Mouse (Mus musculus) embryo, embryonic 11.5 days (tissue): Measurements from ENCODE around the gene Stk32b.

Experiments
- DNase-seq: peaks from one replicate; pipeline ENCODE4 v3.0.0-alpha.2; 2012; ENCODE audit warnings: low read depth, low spot score

Gene Stk32b

GRCm38 (mm10) chr5:37664962-37665361 is 52.0 kb downstream of the Stk32b start:
- DNase-seq, result no peak

- DNase-seq, result no peak
Measured at GRCm38 (mm10) chr5:37659177-37659576, 57.8 kb downstream of the Stk32b start.

- no peak for DNase-seq
Measured at GRCm38 (mm10) chr5:37657741-37658140, 59.2 kb downstream of the Stk32b start.

GRCm38 (mm10) chr5:37655208-37655607 is 61.8 kb downstream of the Stk32b start:
- DNase-seq, result no peak

- no peak for DNase-seq
Measured at GRCm38 (mm10) chr5:37650681-37651211, 66.2 kb downstream of the Stk32b start.

- DNase-seq, result no peak
Measured at GRCm38 (mm10) chr5:37650089-37650601, 66.8 kb downstream of the Stk32b start.

- no peak for DNase-seq
Measured at GRCm38 (mm10) chr5:37644082-37644481, 72.9 kb downstream of the Stk32b start.

GRCm38 (mm10) chr5:37642486-37642885 is 74.5 kb downstream of the Stk32b start:
- DNase-seq, result no peak

GRCm38 (mm10) chr5:37634791-37635190 is 82.2 kb downstream of the Stk32b start:
- DNase-seq, result no peak

GRCm38 (mm10) chr5:37627437-37628163 is 89.4 kb downstream of the Stk32b start:
- no peak for DNase-seq

- DNase-seq, result no peak
Measured at GRCm38 (mm10) chr5:37611874-37612273, 105.1 kb downstream of the Stk32b start.

GRCm38 (mm10) chr5:37599566-37599965 is 117.4 kb downstream of the Stk32b start:
- no peak for DNase-seq

GRCm38 (mm10) chr5:37598271-37598670 is 118.7 kb downstream of the Stk32b start:
- DNase-seq, result no peak

GRCm38 (mm10) chr5:37592411-37592810 is 124.6 kb downstream of the Stk32b start:
- DNase-seq, result no peak

- DNase-seq, result no peak
Measured at GRCm38 (mm10) chr5:37587861-37588260, 129.1 kb downstream of the Stk32b start.

- DNase-seq, result no peak
Measured at GRCm38 (mm10) chr5:37586071-37586470, 130.9 kb downstream of the Stk32b start.

GRCm38 (mm10) chr5:37575427-37575826 is 141.5 kb downstream of the Stk32b start:
- no peak for DNase-seq

GRCm38 (mm10) chr5:37557274-37557815 is 159.6 kb downstream of the Stk32b start:
- peak; percentile 16 for DNase-seq

- DNase-seq, result no peak
Measured at GRCm38 (mm10) chr5:37554231-37554630, 162.7 kb downstream of the Stk32b start.

GRCm38 (mm10) chr5:37551649-37552048 is 165.3 kb downstream of the Stk32b start:
- DNase-seq, result no peak

GRCm38 (mm10) chr5:37535726-37536293 is 181.2 kb downstream of the Stk32b start:
- DNase-seq, result no peak

GRCm38 (mm10) chr5:37535227-37535626 is 181.7 kb downstream of the Stk32b start:
- no peak for DNase-seq

- DNase-seq, result peak; percentile 9
Measured at GRCm38 (mm10) chr5:37525363-37525762, 191.6 kb downstream of the Stk32b start.
